31 mouse cellular contexts compared by ENCODE assay signal in genomic region chr16:32502621-32503335, GRCm38 (mm10). TPM values are rescaled to one million over a fixed set of nuclear protein-coding genes. Genes with fewer than 3 reads are reported as not detected.
A peak's percentile ranks its signal among the peaks of the same experiment; 100 is the strongest.
DNase-seq lines count a peak whose midpoint lies in the region; ATAC-seq and TF ChIP-seq lines count a peak whose summit lies in the region.
"Had no signal": no experiment of that assay in that cellular context is flagged by ENCODE, and none has a peak within 500 bp of the region (broad histone marks: within the 10 kb centered on the region; RNA-seq: fewer than 3 reads in every experiment).

No protein-coding gene starts in this region.

- TF ChIP-seq CTCF in CH12.LX (conservative IDR thresholded peaks at IDR 0.05 in 1 of 2, IDR thresholded peaks at IDR 0.05 in 1 of 2; ENCODE audit: low read depth in 2 of 2, low read length in 2 of 2) (no peak), ES-Bruce4 (IDR thresholded peaks at IDR 0.05; ENCODE audit: low read depth, low read length) (no peak)

- H3K4me2 ChIP-seq in CH12.LX (ENCODE audit: insufficient read depth, low read depth, poor library complexity, severe bottlenecking), result no peak overlapping the region
- H3K4me2 ChIP-seq: forebrain, embryonic 13.5 days; heart, embryonic 11.5 days; hindbrain, embryonic 13.5 days; intestine, embryonic 15.5 days had no signal

- H3K36me3 ChIP-seq in CH12.LX (replicated peaks in 1 of 2; ENCODE audit: control insufficient read depth in 1 of 2, insufficient read depth in 1 of 2, low read length in 1 of 2), result no peaks in the 10 kb centered on the region
- no peaks in the 10 kb centered on the region for H3K36me3 ChIP-seq in ES-Bruce4 (ENCODE audit: control insufficient read depth, insufficient read depth, low read length, poor library complexity, severe bottlenecking)
- H3K36me3 ChIP-seq: forebrain, embryonic 10.5 days; hindbrain, embryonic 10.5 days; hindbrain, embryonic 13.5 days; intestine, embryonic 15.5 days had no signal

- dilution Hi-C loops in CH12.LX (cut with MboI; ENCODE audit: extremely low pct_ligation_motif_present, extremely low pct_unique_long_range_greater_than_20kb, low sequenced_read_pairs), result no loop called here

- in situ Hi-C loops in CH12.LX (cut with MboI; ENCODE audit: low pct_ligation_motif_present, low pct_unique_long_range_greater_than_20kb, low sequenced_read_pairs), result loop anchor here (5.0 kb wide), 1 partner anchor 170 kb away; no protein-coding TSS in a partner anchor

- no peak for TF ChIP-seq RAD21 in CH12.LX (IDR thresholded peaks at IDR 0.05; ENCODE audit: low read depth, low read length)

- no peak for TF ChIP-seq POLR2A in CH12.LX (IDR thresholded peaks at IDR 0.05; ENCODE audit: low read depth, low read length)
- TF ChIP-seq POLR2A in ES-Bruce4 (IDR thresholded peaks at IDR 0.05; ENCODE audit: insufficient read depth, low read length), result no peak

- no peak overlapping the region for H3K4me3 ChIP-seq in CH12.LX (replicated peaks in 1 of 3; ENCODE audit: low read depth in 2 of 3, low read length in 2 of 3, poor library complexity in 1 of 3)
- peak overlapping the region; percentile 44 for H3K4me3 ChIP-seq in ES-Bruce4 (ENCODE audit: low read depth, low read length)
- H3K4me3 ChIP-seq: forebrain, embryonic 10.5 days; forebrain, embryonic 13.5 days; gastrocnemius, adult 2 months; hindbrain, embryonic 10.5 days; hindbrain, embryonic 13.5 days; intestine, embryonic 15.5 days had no signal

- no peaks in the 10 kb centered on the region for H3K79me2 ChIP-seq in CH12.LX (replicated peaks; ENCODE audit: control insufficient read depth, extremely low read depth, insufficient read depth, poor library complexity, severe bottlenecking)

- H3K9me3 ChIP-seq in CH12.LX (replicated peaks; ENCODE audit: low read length) (no peaks in the 10 kb centered on the region), ES-Bruce4 (replicated peaks; ENCODE audit: control insufficient read depth, insufficient read depth, low read length, poor library complexity, severe bottlenecking) (no peaks in the 10 kb centered on the region)
- H3K9me3 ChIP-seq: forebrain, embryonic 10.5 days; forebrain, embryonic 13.5 days; hindbrain, embryonic 10.5 days; hindbrain, embryonic 13.5 days; intestine, embryonic 15.5 days had no signal

- H3K27ac ChIP-seq in CH12.LX (ENCODE audit: insufficient read depth, low read depth) (no peak overlapping the region), ES-Bruce4 (ENCODE audit: insufficient read depth, low read length) (peak overlapping the region; percentile 40)
- H3K27ac ChIP-seq: forebrain, embryonic 10.5 days; forebrain, embryonic 13.5 days; gastrocnemius, adult 2 months; hindbrain, embryonic 10.5 days; hindbrain, embryonic 13.5 days; intestine, embryonic 15.5 days had no signal

- DNase-seq in CH12.LX (ENCODE audit: extremely low read depth) (peak; percentile 40), R1 (ENCODE audit: low read depth, low spot score) (peak; percentile 93)
- DNase-seq in kidney, postnatal 25 days, result no peak
- no peak for DNase-seq in urinary bladder, adult 18-20 months (ENCODE audit: low spot score in 2 of 2)
- DNase-seq: adrenal gland, adult 2 months; adrenal gland, postnatal 14 days; cerebellum, adult 11 months; cerebellum, adult 8-10 months; cerebellum, postnatal 14 days; gastrocnemius, adult 2 months; gastrocnemius, postnatal 14 days; heart, adult 11 months; kidney, adult 11 months had no signal

- peaks cover 3 to 15% of the 10 kb centered on the region in 2 experiments; a peak in 3 of 4 replicates for H3K4me1 ChIP-seq in CH12.LX (ENCODE audit: control insufficient read depth in 1 of 2, insufficient read depth in 2 of 2)
- no peaks in the 10 kb centered on the region for H3K4me1 ChIP-seq in ES-Bruce4 (ENCODE audit: control insufficient read depth, insufficient read depth, low read length)
- H3K4me1 ChIP-seq: forebrain, embryonic 13.5 days had no signal

- H3K27me3 ChIP-seq in CH12.LX (replicated peaks), result peaks cover 3% of the 10 kb centered on the region
- H3K27me3 ChIP-seq in ES-Bruce4 (ENCODE audit: control insufficient read depth, insufficient read depth, low read length, poor library complexity, severe bottlenecking), result no peaks in the 10 kb centered on the region
- H3K27me3 ChIP-seq: forebrain, embryonic 13.5 days; hindbrain, embryonic 13.5 days; intestine, embryonic 15.5 days had no signal

- TF ChIP-seq EP300 in CH12.LX (IDR thresholded peaks at IDR 0.05; ENCODE audit: low read length) (no peak), ES-Bruce4 (IDR thresholded peaks at IDR 0.05; ENCODE audit: insufficient read depth, low read depth, low read length) (peak; percentile 52; the same call in 1 of the 2 replicates)

- H3K9ac ChIP-seq in CH12.LX (ENCODE audit: insufficient read depth, low read depth) (no peak overlapping the region), ES-Bruce4 (ENCODE audit: low read depth, poor library complexity, severe bottlenecking) (no peak overlapping the region)
- H3K9ac ChIP-seq: forebrain, embryonic 13.5 days; hindbrain, embryonic 13.5 days; intestine, embryonic 15.5 days had no signal

- no peak for ATAC-seq in activated CD4-positive, CD25-positive, alpha-beta regulatory T cell, adult 4 months
- ATAC-seq: forebrain, embryonic 13.5 days; forebrain, embryonic 16.5 days; hindbrain, embryonic 16.5 days had no signal

TF ChIP-seq in CH12.LX, 34 proteins besides CTCF, POLR2A, EP300 and RAD21:
- TF ChIP-seq KAT2A (IDR thresholded peaks at IDR 0.05; ENCODE audit: insufficient replicate concordance, low read length) (no peak), ELF1 (IDR thresholded peaks at IDR 0.05; ENCODE audit: low read depth, low read length) (peak; percentile 38; the same call in 1 of the 2 replicates), USF2 (conservative IDR thresholded peaks at IDR 0.05; ENCODE audit: low read depth, low read length) (peak; percentile 13; the same call in 1 of the 2 replicates)

RNA-seq across cellular contexts. Expression of gene Zdhhc19, which starts 6.7 kb away (rescaled TPM):
- total RNA-seq in CH12.LX (2012; rRNA removed), result not detected in 2 replicates
- not detected in 2 replicates for total RNA-seq in CH12.LX (2014; rRNA removed)
- not detected in 2 replicates for polyA plus RNA-seq in CH12.LX (2012; ENCODE audit: insufficient read length, low read depth)
- polyA plus RNA-seq in ES-Bruce4 (2011; ENCODE audit: insufficient read depth, insufficient read length, low read depth, missing spikeins), result not detected in 2 replicates
- polyA plus RNA-seq in activated CD4-positive, CD25-positive, alpha-beta regulatory T cell, adult 4 months (2017; shearing (Covaris generic)), result not detected
- total RNA-seq: adrenal gland, adult 2 months; adrenal gland, postnatal 14 days; adrenal gland, postnatal 4 days; gastrocnemius, adult 2 months; gastrocnemius, postnatal 14 days; gastrocnemius, postnatal 4 days; heart, adult 8-10 months; heart, postnatal 25 days had no signal
- polyA plus RNA-seq: adrenal gland, adult 2 months; embryonic facial prominence, embryonic 11.5 days; embryonic facial prominence, embryonic 14.5 days; forebrain, embryonic 10.5 days; forebrain, embryonic 13.5 days; forebrain, embryonic 16.5 days; heart, embryonic 14.5 days; heart, postnatal 0 days; hindbrain, embryonic 10.5 days; hindbrain, embryonic 13.5 days; hindbrain, embryonic 16.5 days had no signal

RNA-seq across cellular contexts. Expression of gene Slc51a, which starts 15.1 kb away (rescaled TPM):
- total RNA-seq in CH12.LX (2012; rRNA removed), result 0.08 and 0.21 TPM in 2 replicates
- not detected in 2 replicates for total RNA-seq in CH12.LX (2014; rRNA removed)
- polyA plus RNA-seq in CH12.LX (2012; ENCODE audit: insufficient read length, low read depth), result 0.17 TPM in 1 of 2 replicates, not detected in the other
- polyA plus RNA-seq in ES-Bruce4 (2011; ENCODE audit: insufficient read depth, insufficient read length, low read depth, missing spikeins), result not detected in 2 replicates
- polyA plus RNA-seq in activated CD4-positive, CD25-positive, alpha-beta regulatory T cell, adult 4 months (2017; shearing (Covaris generic)), result not detected
- total RNA-seq: adrenal gland, postnatal 14 days; gastrocnemius, adult 2 months; gastrocnemius, postnatal 14 days; gastrocnemius, postnatal 4 days had no signal
- polyA plus RNA-seq: hindbrain, embryonic 16.5 days had no signal

Comparison
In these comparisons a context has a peak if more than half of its experiments do, and no peak if none do; other contexts are left out.
1. DNase-seq: peak in CH12.LX (single experiment) and R1 (single experiment); none in kidney, postnatal 25 days (0 of 2) and urinary bladder, adult 18-20 months (0 of 2).